Mouse (Mus musculus) embryonic facial prominence, embryonic 13.5 days (tissue): ENCODE data around the gene Psmc2. TPM values are rescaled to one million over a fixed set of nuclear protein-coding genes. Genes with fewer than 3 reads are reported as not detected.

Experiments used
- ATAC-seq: fragments of 200-750 bp; cut with Nextera tagmentation; 2 replicates; pipeline ENCODE4 v1.8.0; 2017; ENCODE audit warnings: low read depth; ENCODE audit not compliant: insufficient number of reproducible peaks, insufficient read depth, low FRiP score, low TSS enrichment
- H3K27ac ChIP-seq: fragments of 300-500 bp; sonication (generic); 2 replicates; pipeline ENCODE4 v1.5.1; 2015; ENCODE audit warnings: moderate library complexity, mild to moderate bottlenecking, inconsistent platforms
- H3K27me3 ChIP-seq: fragments of 300-500 bp; sonication (generic); 2 replicates; pipeline ENCODE4 v1.6.1; 2015; ENCODE audit warnings: mild to moderate bottlenecking, inconsistent platforms
- H3K36me3 ChIP-seq: fragments of 300-500 bp; sonication (generic); 2 replicates; pipeline ENCODE4 v1.6.1; 2015; ENCODE audit warnings: mild to moderate bottlenecking, inconsistent platforms
- H3K4me1 ChIP-seq: fragments of 300-500 bp; sonication (generic); 2 replicates; pipeline ENCODE4 v1.6.1; 2015; ENCODE audit warnings: inconsistent platforms
- H3K4me2 ChIP-seq: fragments of 300-500 bp; sonication (generic); 2 replicates; pipeline ENCODE4 v1.6.1; 2015; ENCODE audit warnings: moderate library complexity, mild to moderate bottlenecking, inconsistent platforms
- H3K4me3 ChIP-seq: fragments of 300-500 bp; sonication (generic); 2 replicates; pipeline ENCODE4 v1.5.1; 2015; ENCODE audit warnings: mild to moderate bottlenecking, inconsistent platforms
- H3K9ac ChIP-seq: fragments of 300-500 bp; sonication (generic); 2 replicates; pipeline ENCODE4 v1.6.1; 2015; ENCODE audit warnings: mild to moderate bottlenecking, inconsistent platforms
- H3K9me3 ChIP-seq: fragments of 300-500 bp; sonication (generic); 2 replicates; pipeline ENCODE4 v1.6.1; 2016; ENCODE audit warnings: inconsistent platforms
- WGBS: fragments of 180-500 bp; shearing (Covaris S2); methylation state at CpG from one replicate; pipeline ENCODE4 v1.1.7; 2015; ENCODE audit warnings: mixed read lengths; 5-methylcytosine and 5-hydroxymethylcytosine counted together
- polyA plus RNA-seq: library from polyadenylated mRNA; unstranded; fragments of >200 nt; fragmentation: Nextera tagmentation; extraction: Ambion mirVana; gene quantifications from 2 replicates; pipeline ENCODE4 v1.2.1, GENCODE M21; 2015

Gene Psmc2
- polyA plus RNA-seq: 177 and 185 TPM in 2 replicates

GRCm38 (mm10) chr5:21785053-21785452, at the start of gene Psmc2, which contains the start of gene Dnajc2:
TSS of gene Psmc2 (plus strand) at chr5:21785283.
TSS of gene Dnajc2 (minus strand) at chr5:21785251.
- H3K27me3 ChIP-seq: no peaks in the 10 kb centered on the region
- peak within 1 kb of the TSS; percentile 96 for H3K4me3 ChIP-seq
- under 1% methylated on average over 37 of the region's 37 CpGs for WGBS
- H3K4me2 ChIP-seq: peak within 1 kb of the TSS; percentile 96
- H3K36me3 ChIP-seq: peaks cover 35% of the 10 kb centered on the region
- no peaks in the 10 kb centered on the region for H3K9me3 ChIP-seq
- ATAC-seq: peak; percentile 95
- peak within 1 kb of the TSS; percentile 96 for H3K9ac ChIP-seq
- peak within 1 kb of the TSS; percentile 75 for H3K27ac ChIP-seq
- H3K4me1 ChIP-seq: peaks cover 20% of the 10 kb centered on the region

GRCm38 (mm10) chr5:21735584-21735983, 49.5 kb upstream of the Psmc2 start:
- H3K9me3 ChIP-seq: no peaks in the 10 kb centered on the region
- H3K4me2 ChIP-seq: peak overlapping the region; percentile 43
- H3K4me3 ChIP-seq: peak overlapping the region; percentile 21; the same call in 1 of the 2 replicates
- no peak overlapping the region for H3K27ac ChIP-seq
- WGBS: 27% methylated on average over 10 of the region's 10 CpGs
- H3K9ac ChIP-seq: peak overlapping the region; percentile 44; the same call in 1 of the 2 replicates
- H3K4me1 ChIP-seq: peaks cover 20% of the 10 kb centered on the region
- no peaks in the 10 kb centered on the region for H3K27me3 ChIP-seq
- no peak for ATAC-seq
- peaks cover 18% of the 10 kb centered on the region for H3K36me3 ChIP-seq

- WGBS: 86% methylated on average over 11 of the region's 11 CpGs
- H3K4me3 ChIP-seq: no peak overlapping the region
- H3K9me3 ChIP-seq: no peaks in the 10 kb centered on the region
- ATAC-seq: no peak
- H3K4me2 ChIP-seq: no peak overlapping the region
- H3K27me3 ChIP-seq: no peaks in the 10 kb centered on the region
- no peak overlapping the region for H3K27ac ChIP-seq
- peaks cover 20% of the 10 kb centered on the region for H3K4me1 ChIP-seq
- peaks cover 20% of the 10 kb centered on the region for H3K36me3 ChIP-seq
- no peak overlapping the region for H3K9ac ChIP-seq
These were observed 49.0 kb upstream of the Psmc2 start for GRCm38 (mm10) chr5:21736046-21736445.

- H3K27me3 ChIP-seq: no peaks in the 10 kb centered on the region
- under 1% methylated on average over 42 of the region's 42 CpGs for WGBS
- peaks cover 30% of the 10 kb centered on the region for H3K36me3 ChIP-seq
- ATAC-seq: peak; percentile 68
- H3K9me3 ChIP-seq: no peaks in the 10 kb centered on the region
- peaks cover 20% of the 10 kb centered on the region for H3K4me1 ChIP-seq
- H3K4me2 ChIP-seq: peak within 1 kb of the TSS; percentile 80
- peak within 1 kb of the TSS; percentile 91 for H3K9ac ChIP-seq
- H3K4me3 ChIP-seq: peak within 1 kb of the TSS; percentile 91
- H3K27ac ChIP-seq: peak within 1 kb of the TSS; percentile 87
These were observed 48.0 kb upstream of the Psmc2 start, which contains the start of gene Pmpcb for GRCm38 (mm10) chr5:21736956-21737585. TSS of gene Pmpcb (plus strand) at chr5:21737141.

GRCm38 (mm10) chr5:21737620-21738019, 47.5 kb upstream of the Psmc2 start:
- H3K36me3 ChIP-seq: peaks cover 35% of the 10 kb centered on the region
- H3K27ac ChIP-seq: peak overlapping the region; percentile 87
- H3K4me3 ChIP-seq: peak overlapping the region; percentile 91
- H3K9ac ChIP-seq: peak overlapping the region; percentile 91
- no peaks in the 10 kb centered on the region for H3K9me3 ChIP-seq
- 19% methylated on average over 10 of the region's 10 CpGs for WGBS
- ATAC-seq: no peak
- H3K4me2 ChIP-seq: peak overlapping the region; percentile 80
- no peaks in the 10 kb centered on the region for H3K27me3 ChIP-seq
- peaks cover 16% of the 10 kb centered on the region for H3K4me1 ChIP-seq

GRCm38 (mm10) chr5:21739120-21739519, 46.0 kb upstream of the Psmc2 start:
- peaks cover 50% of the 10 kb centered on the region for H3K36me3 ChIP-seq
- no peak overlapping the region for H3K4me2 ChIP-seq
- H3K27ac ChIP-seq: no peak overlapping the region
- no peaks in the 10 kb centered on the region for H3K27me3 ChIP-seq
- WGBS: 87% methylated on average over 11 of the region's 11 CpGs
- no peak overlapping the region for H3K4me3 ChIP-seq
- no peak for ATAC-seq
- H3K4me1 ChIP-seq: peaks cover 11% of the 10 kb centered on the region
- H3K9ac ChIP-seq: no peak overlapping the region
- H3K9me3 ChIP-seq: no peaks in the 10 kb centered on the region

- no peak for ATAC-seq
- H3K27me3 ChIP-seq: no peaks in the 10 kb centered on the region
- no peak overlapping the region for H3K27ac ChIP-seq
- H3K36me3 ChIP-seq: peaks cover 58% of the 10 kb centered on the region
- no peaks in the 10 kb centered on the region for H3K9me3 ChIP-seq
- WGBS: 90% methylated on average over 13 of the region's 13 CpGs
- peaks cover 11% of the 10 kb centered on the region for H3K4me1 ChIP-seq
- no peak overlapping the region for H3K4me3 ChIP-seq
- no peak overlapping the region for H3K4me2 ChIP-seq
- H3K9ac ChIP-seq: no peak overlapping the region
These were observed 45.2 kb upstream of the Psmc2 start for GRCm38 (mm10) chr5:21739881-21740280.

GRCm38 (mm10) chr5:21743606-21744005, 41.5 kb upstream of the Psmc2 start:
- WGBS: 93% methylated on average over 10 of the region's 10 CpGs
- no peak for ATAC-seq
- Histone ChIP-seq H3K9me3 (no peaks in the 10 kb centered on the region), H3K36me3 (peaks cover 94% of the 10 kb centered on the region), H3K4me1 (peaks cover under 1% of the 10 kb centered on the region; the same call in 1 of the 2 replicates), H3K4me2 (no peak overlapping the region), H3K27ac (no peak overlapping the region), H3K27me3 (no peaks in the 10 kb centered on the region), H3K9ac (no peak overlapping the region), H3K4me3 (no peak overlapping the region)

GRCm38 (mm10) chr5:21744651-21745050, 40.4 kb upstream of the Psmc2 start:
- no peak for ATAC-seq
- Histone ChIP-seq H3K9me3 (peaks cover 4% of the 10 kb centered on the region; the same call in 1 of the 2 replicates), H3K4me2 (no peak overlapping the region), H3K27me3 (no peaks in the 10 kb centered on the region), H3K36me3 (peaks cover 95% of the 10 kb centered on the region), H3K4me3 (no peak overlapping the region), H3K9ac (no peak overlapping the region), H3K4me1 (no peaks in the 10 kb centered on the region), H3K27ac (no peak overlapping the region)

GRCm38 (mm10) chr5:21745966-21746365, 39.1 kb upstream of the Psmc2 start:
- Histone ChIP-seq H3K4me3 (no peak overlapping the region), H3K9ac (no peak overlapping the region), H3K9me3 (peaks cover 5% of the 10 kb centered on the region; the same call in 1 of the 2 replicates), H3K4me2 (no peak overlapping the region), H3K27ac (no peak overlapping the region), H3K36me3 (peaks cover 99% of the 10 kb centered on the region), H3K27me3 (no peaks in the 10 kb centered on the region), H3K4me1 (no peaks in the 10 kb centered on the region)
- WGBS: 91% methylated on average over 8 of the region's 8 CpGs
- no peak for ATAC-seq

- Histone ChIP-seq H3K4me1 (no peaks in the 10 kb centered on the region), H3K36me3 (peaks cover 68% of the 10 kb centered on the region), H3K27ac (no peak overlapping the region), H3K27me3 (no peaks in the 10 kb centered on the region), H3K9me3 (no peaks in the 10 kb centered on the region), H3K4me3 (no peak overlapping the region), H3K4me2 (no peak overlapping the region), H3K9ac (no peak overlapping the region)
- no peak for ATAC-seq
- 92% methylated on average over 4 of the region's 4 CpGs for WGBS
These were observed 16.6 kb upstream of the Psmc2 start for GRCm38 (mm10) chr5:21768506-21768905.

- Histone ChIP-seq H3K36me3 (peaks cover 68% of the 10 kb centered on the region), H3K27me3 (no peaks in the 10 kb centered on the region), H3K27ac (no peak overlapping the region), H3K9ac (no peak overlapping the region), H3K4me2 (no peak overlapping the region), H3K4me1 (no peaks in the 10 kb centered on the region), H3K4me3 (no peak overlapping the region), H3K9me3 (no peaks in the 10 kb centered on the region)
- no peak for ATAC-seq
- WGBS: 91% methylated on average over 6 of the region's 6 CpGs
These were observed 15.2 kb upstream of the Psmc2 start for GRCm38 (mm10) chr5:21769841-21770240.
